Mouse (Mus musculus) hindbrain, embryonic 10.5 days (tissue): ENCODE results near the gene 4933421I07Rik. TPM values are rescaled to one million over a fixed set of nuclear protein-coding genes. Genes with fewer than 3 reads are reported as not detected.

Experiments used
- DNase-seq: peaks from one replicate; pipeline ENCODE4 v3.0.0-alpha.2; 2017; ENCODE audit warnings: low spot score
- H3K27ac ChIP-seq: fragments of 300-500 bp; sonication (generic); 2 replicates; pipeline ENCODE4 v1.5.1; 2016; ENCODE audit warnings: mild to moderate bottlenecking, moderate library complexity
- H3K27me3 ChIP-seq: fragments of 300-500 bp; sonication (generic); 2 replicates; pipeline ENCODE4 v1.6.1; 2016; ENCODE audit warnings: mild to moderate bottlenecking; ENCODE audit not compliant: poor library complexity, insufficient read depth, severe bottlenecking
- H3K36me3 ChIP-seq: fragments of 300-500 bp; sonication (generic); 2 replicates; pipeline ENCODE4 v1.6.1; 2016; ENCODE audit warnings: mild to moderate bottlenecking, moderate library complexity
- H3K4me1 ChIP-seq: fragments of 300-500 bp; sonication (generic); replicated peaks from 2 replicates; pipeline ENCODE4 v1.6.1; 2016; ENCODE audit warnings: mild to moderate bottlenecking
- H3K4me3 ChIP-seq: fragments of 300-500 bp; sonication (generic); 2 replicates; pipeline ENCODE4 v1.5.1; 2016; ENCODE audit warnings: mild to moderate bottlenecking, moderate library complexity
- H3K9me3 ChIP-seq: fragments of 300-500 bp; sonication (generic); 2 replicates; pipeline ENCODE4 v1.6.1; 2016; ENCODE audit warnings: mild to moderate bottlenecking, moderate library complexity
- WGBS: fragments of 180-500 bp; shearing (Covaris S2); methylation state at CpG from one replicate; pipeline ENCODE4 v1.1.7; 2016; 5-methylcytosine and 5-hydroxymethylcytosine counted together
- polyA plus RNA-seq: library from polyadenylated mRNA; unstranded; fragments of >200 nt; fragmentation: Nextera tagmentation; extraction: Ambion mirVana; gene quantifications from 2 replicates; pipeline ENCODE4 v1.2.1, GENCODE M21; 2016

4933421I07Rik gene
- polyA plus RNA-seq: not detected in 2 replicates

- Histone ChIP-seq H3K4me3 (no peak within 1 kb of the TSS), H3K27me3 (no peaks in the 10 kb centered on the region), H3K27ac (no peak within 1 kb of the TSS), H3K9me3 (peaks cover 76% of the 10 kb centered on the region), H3K36me3 (no peaks in the 10 kb centered on the region), H3K4me1 (no peaks in the 10 kb centered on the region)
- no peak for DNase-seq
- 68% methylated on average over 5 of the region's 5 CpGs for WGBS
Observed at GRCm38 (mm10) chr7:42447850-42448249, at the start of gene 4933421I07Rik. 4933421I07Rik (minus strand) TSS chr7:42448120.

GRCm38 (mm10) chr7:42497356-42497755 lies 49.4 kb upstream of the 4933421I07Rik start:
- Histone ChIP-seq H3K27me3 (no peaks in the 10 kb centered on the region), H3K4me1 (no peaks in the 10 kb centered on the region), H3K4me3 (no peak overlapping the region), H3K27ac (no peak overlapping the region), H3K36me3 (peaks cover 86% of the 10 kb centered on the region), H3K9me3 (peaks cover 70% of the 10 kb centered on the region)
- 90% methylated on average over 9 of the region's 9 CpGs for WGBS
- DNase-seq: no peak

DNA sequence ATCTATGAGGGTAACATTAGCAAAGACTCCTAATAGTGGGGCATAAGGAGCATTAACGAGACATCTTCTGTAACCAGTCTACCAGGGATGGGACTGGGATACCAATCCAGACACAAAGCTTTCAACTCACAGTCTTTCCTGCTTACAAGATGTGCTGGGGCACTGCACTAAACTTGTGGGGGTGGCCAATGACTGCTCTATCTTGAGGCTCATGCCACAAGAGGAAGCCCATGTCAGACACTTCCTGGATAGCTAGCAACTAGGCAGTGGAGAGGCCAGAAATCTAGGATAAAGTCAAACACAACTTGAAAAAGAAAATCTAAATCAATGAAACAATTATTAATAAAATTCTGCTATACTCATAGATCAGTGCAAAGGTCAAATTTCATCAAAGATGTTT lies 48.3 kb upstream of the 4933421I07Rik start:
- Histone ChIP-seq H3K4me1 (no peaks in the 10 kb centered on the region), H3K9me3 (peaks cover 67% of the 10 kb centered on the region), H3K36me3 (peaks cover 78% of the 10 kb centered on the region), H3K27me3 (no peaks in the 10 kb centered on the region), H3K4me3 (no peak overlapping the region), H3K27ac (no peak overlapping the region)
- WGBS: 89% methylated on average over 1 of the region's 1 CpGs
- DNase-seq: no peak

- H3K4me3 ChIP-seq: no peak overlapping the region
- WGBS: 97% methylated on average over 5 of the region's 5 CpGs
Observed at GRCm38 (mm10) chr7:42490859-42491258, 42.9 kb upstream of the 4933421I07Rik start.

DNA sequence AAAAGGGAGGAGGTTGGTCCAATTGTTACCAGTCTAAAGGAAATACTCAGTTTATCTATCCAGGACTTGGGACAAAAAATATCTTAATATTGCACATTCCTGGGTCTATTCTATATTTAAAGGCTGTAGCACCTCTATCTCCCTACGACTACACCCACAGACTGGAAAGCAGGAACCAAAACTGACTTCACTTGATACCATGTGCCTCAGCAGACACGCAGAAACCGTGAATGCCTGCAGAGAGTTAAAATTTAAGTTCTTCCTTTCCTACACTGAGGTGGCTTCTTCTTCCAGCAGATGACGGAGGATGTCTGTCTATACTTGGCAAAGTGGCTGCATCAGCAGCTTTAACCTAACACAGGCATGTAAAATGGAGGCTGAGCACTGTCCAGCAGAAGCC lies 42.4 kb upstream of the 4933421I07Rik start:
- Histone ChIP-seq H3K27me3 (no peaks in the 10 kb centered on the region), H3K4me1 (no peaks in the 10 kb centered on the region), H3K4me3 (no peak overlapping the region), H3K36me3 (peaks cover 69% of the 10 kb centered on the region), H3K27ac (no peak overlapping the region), H3K9me3 (peaks cover 30% of the 10 kb centered on the region)
- 92% methylated on average over 4 of the region's 4 CpGs for WGBS
- DNase-seq: no peak

More at GRCm38 (mm10) chr7:42490859-42491258, 42.9 kb upstream of the 4933421I07Rik start:
- peaks cover 33% of the 10 kb centered on the region for H3K9me3 ChIP-seq
- H3K27ac ChIP-seq: no peak overlapping the region
- H3K27me3 ChIP-seq: no peaks in the 10 kb centered on the region
- peaks cover 68% of the 10 kb centered on the region for H3K36me3 ChIP-seq
- DNase-seq: no peak
- H3K4me1 ChIP-seq: no peaks in the 10 kb centered on the region

- no peak overlapping the region for H3K4me3 ChIP-seq
- peaks cover 55% of the 10 kb centered on the region for H3K9me3 ChIP-seq
- no peak overlapping the region for H3K27ac ChIP-seq
- no peaks in the 10 kb centered on the region for H3K27me3 ChIP-seq
- no peaks in the 10 kb centered on the region for H3K36me3 ChIP-seq
- DNase-seq: no peak
- WGBS: 62% methylated on average over 4 of the region's 4 CpGs
- H3K4me1 ChIP-seq: no peaks in the 10 kb centered on the region
Observed at GRCm38 (mm10) chr7:42454640-42455039, 6.7 kb upstream of the 4933421I07Rik start.

DNA sequence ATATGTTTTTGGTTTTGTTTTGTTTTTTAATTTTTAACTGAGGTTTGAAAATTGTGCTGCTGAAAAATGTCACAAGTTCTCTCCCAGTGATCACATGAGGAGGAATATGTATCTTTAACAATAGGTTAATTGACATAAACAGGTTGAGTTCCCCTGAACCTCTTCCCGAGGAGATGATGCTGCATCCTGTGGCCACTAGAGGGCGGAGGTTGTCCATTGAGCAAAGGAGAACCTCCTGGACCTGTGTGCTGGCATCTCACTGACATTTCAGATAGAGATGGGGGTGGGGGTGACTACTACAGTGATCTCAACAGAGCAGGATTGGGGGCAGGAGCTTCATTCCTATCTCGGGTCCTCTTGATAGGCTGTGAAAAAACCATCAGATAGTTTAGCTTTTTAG lies 2.7 kb upstream of the 4933421I07Rik start:
- H3K4me3 ChIP-seq: no peak overlapping the region
- no peaks in the 10 kb centered on the region for H3K36me3 ChIP-seq
- no peaks in the 10 kb centered on the region for H3K27me3 ChIP-seq
- no peaks in the 10 kb centered on the region for H3K4me1 ChIP-seq
- no peak overlapping the region for H3K27ac ChIP-seq
- WGBS: 38% methylated on average over 3 of the region's 3 CpGs
- H3K9me3 ChIP-seq: peaks cover 82% of the 10 kb centered on the region
- DNase-seq: no peak

DNA sequence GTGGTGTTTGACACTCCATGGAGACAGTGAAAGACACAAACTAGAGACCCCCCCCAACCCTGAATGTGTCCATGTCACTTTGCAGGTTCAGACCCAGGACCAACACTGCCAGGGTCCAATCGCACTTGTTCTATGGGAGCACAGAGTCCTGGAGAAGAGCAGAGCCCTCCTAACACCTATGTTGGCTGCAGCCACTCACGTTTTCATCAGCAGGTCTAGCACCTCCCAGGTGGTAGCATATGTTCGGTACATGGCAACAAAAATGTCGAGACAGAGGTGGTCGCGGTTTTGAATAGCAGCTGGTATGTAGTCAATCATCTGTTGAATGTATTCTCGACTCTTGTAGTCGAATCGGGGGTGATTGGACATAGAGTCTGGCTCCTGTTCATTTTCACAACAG lies 568 bp downstream of the 4933421I07Rik start:
- H3K4me1 ChIP-seq: no peaks in the 10 kb centered on the region
- H3K27me3 ChIP-seq: no peaks in the 10 kb centered on the region
- H3K36me3 ChIP-seq: no peaks in the 10 kb centered on the region
- H3K4me3 ChIP-seq: no peak overlapping the region
- no peak for DNase-seq
- H3K9me3 ChIP-seq: peaks cover 76% of the 10 kb centered on the region
- WGBS: 84% methylated on average over 9 of the region's 9 CpGs
- no peak overlapping the region for H3K27ac ChIP-seq

Other genes with a start within 250 kb of the 4933421I07Rik start
- not detected in 2 replicates for gene Vmn2r61, start 188.1 kb downstream of the 4933421I07Rik start, polyA plus RNA-seq
- gene Zfp141, start 57.6 kb upstream of the 4933421I07Rik start, polyA plus RNA-seq: 11.0 and 11.5 TPM in 2 replicates
- gene Gm21028, start 130.5 kb upstream of the 4933421I07Rik start, polyA plus RNA-seq: not detected in 2 replicates
- 0.56 and 1.5 TPM in 2 replicates for gene Zfp977, start 144.4 kb upstream of the 4933421I07Rik start, polyA plus RNA-seq
- 1.6 and 2.6 TPM in 2 replicates for gene Zfp976, start 194.5 kb upstream of the 4933421I07Rik start, polyA plus RNA-seq
- gene Zfp975, start 244.6 kb upstream of the 4933421I07Rik start, polyA plus RNA-seq: 4.6 and 8.5 TPM in 2 replicates